Mouse (Mus musculus): ENCODE measurements around the gene Iars. TPM values are rescaled to one million over a fixed set of nuclear protein-coding genes. Genes with fewer than 3 reads are reported as not detected.

Iars gene
- total and polyA plus RNA-seq, 3 experiments = 86.4 to 4,419 (median 178) TPM

DNA sequence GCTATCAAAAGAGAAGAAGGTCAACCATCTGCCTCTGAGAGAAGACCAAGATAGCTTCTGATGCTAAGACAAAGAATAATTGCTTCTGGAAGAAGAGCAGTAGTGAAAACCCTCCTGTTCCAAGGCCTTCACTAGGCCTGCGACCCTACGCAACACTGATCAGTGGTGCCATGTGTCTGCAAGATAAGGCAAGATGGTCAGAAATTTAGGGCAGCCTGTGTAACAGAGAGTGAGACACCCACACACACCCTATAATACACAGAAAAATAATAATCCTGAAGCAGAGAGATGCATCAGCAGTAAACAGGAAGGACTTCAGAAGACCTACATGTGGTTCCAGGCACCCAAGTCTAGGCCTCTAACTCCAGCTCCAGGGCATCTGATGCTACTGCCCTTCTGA, 41.9 kb upstream of the Iars start:
- DNase-seq (ENCODE audit: low read depth, low spot score) = no peak
- no peak for TF ChIP-seq JUND (IDR thresholded peaks at IDR 0.05; ENCODE audit: low read depth, low read length)
- no peak for TF ChIP-seq MAZ (IDR thresholded peaks at IDR 0.05; ENCODE audit: low read depth, low read length)
- TF ChIP-seq MYC (IDR thresholded peaks at IDR 0.05; ENCODE audit: low read depth, low read length) = no peak
- TF ChIP-seq SMC3 (IDR thresholded peaks at IDR 0.05; ENCODE audit: low read depth, low read length) = no peak
- no peak for TF ChIP-seq RCOR1 (IDR thresholded peaks at IDR 0.05; ENCODE audit: low read depth, low read length)
- no peak for TF ChIP-seq MXI1 (IDR thresholded peaks at IDR 0.05; ENCODE audit: low read depth, low read length)
- TF ChIP-seq SIN3A (IDR thresholded peaks at IDR 0.05; ENCODE audit: low read length) = no peak
- no peak for TF ChIP-seq E2F4 (IDR thresholded peaks at IDR 0.05; ENCODE audit: borderline replicate concordance, low read depth, low read length)
- no peak for TF ChIP-seq GABPA (IDR thresholded peaks at IDR 0.05; ENCODE audit: low read depth, low read length)
- no peak for TF ChIP-seq POLR2AphosphoS5 (IDR thresholded peaks at IDR 0.05; ENCODE audit: borderline replicate concordance, low read depth, low read length)
- TF ChIP-seq CHD2 (IDR thresholded peaks at IDR 0.05; ENCODE audit: low read length) = no peak
- no peak for TF ChIP-seq POLR2AphosphoS2 (IDR thresholded peaks at IDR 0.05; ENCODE audit: low read length)
- no peak for TF ChIP-seq POLR2A (IDR thresholded peaks at IDR 0.05; ENCODE audit: control insufficient read depth in 1 of 2, insufficient read depth in 1 of 2, low read depth in 1 of 2, low read length in 2 of 2, poor library complexity in 1 of 2)
- TF ChIP-seq ZNF384 (IDR thresholded peaks at IDR 0.05; ENCODE audit: low read depth, low read length) = no peak
- TF ChIP-seq RAD21 (IDR thresholded peaks at IDR 0.05; ENCODE audit: low read depth, low read length) = no peak
- TF ChIP-seq UBTF (IDR thresholded peaks at IDR 0.05; ENCODE audit: borderline replicate concordance, insufficient read depth, low read depth, low read length) = no peak
- TF ChIP-seq ELF1 (IDR thresholded peaks at IDR 0.05; ENCODE audit: low read depth, low read length) = no peak
- TF ChIP-seq MAFK (IDR thresholded peaks at IDR 0.05; ENCODE audit: borderline replicate concordance, low read depth, low read length) = no peak

GRCm38 (mm10) chr13:49642650-49643049, 39.2 kb upstream of the Iars start:
- no peak overlapping the region for H3K9ac ChIP-seq (ENCODE audit: control insufficient read depth, low read depth, low read length, poor library complexity, severe bottlenecking)
- H3K4me3 ChIP-seq (ENCODE audit: control insufficient read depth in 1 of 2, insufficient read depth in 1 of 2, low read depth in 2 of 2, low read length in 2 of 2) = no peak overlapping the region
- DNase-seq (ENCODE audit: low read depth, low spot score) = no peak
- peaks cover 0 to 3% of the 10 kb centered on the region in 2 experiments; a peak in 1 of 4 replicates for H3K36me3 ChIP-seq (ENCODE audit: control insufficient read depth in 1 of 2, insufficient read depth in 2 of 2, low read length in 2 of 2)
- TF ChIP-seq ELF1 (IDR thresholded peaks at IDR 0.05; ENCODE audit: low read depth, low read length) (no peak), MXI1 (IDR thresholded peaks at IDR 0.05; ENCODE audit: low read depth, low read length) (no peak), SMC3 (IDR thresholded peaks at IDR 0.05; ENCODE audit: low read depth, low read length) (no peak), ZKSCAN1 (IDR thresholded peaks at IDR 0.05; ENCODE audit: low read depth, low read length) (no peak), USF2 (IDR thresholded peaks at IDR 0.05; ENCODE audit: borderline replicate concordance in 1 of 2, insufficient read depth in 1 of 2, low read depth in 1 of 2, low read length in 2 of 2) (no peak), E2F4 (IDR thresholded peaks at IDR 0.05; ENCODE audit: borderline replicate concordance, low read depth, low read length) (no peak), ZNF384 (IDR thresholded peaks at IDR 0.05; ENCODE audit: low read depth, low read length) (no peak), TAL1 (IDR thresholded peaks at IDR 0.05; ENCODE audit: low read length) (no peak), POLR2AphosphoS2 (IDR thresholded peaks at IDR 0.05; ENCODE audit: low read length) (no peak), ZMIZ1 (IDR thresholded peaks at IDR 0.05; ENCODE audit: low read depth, low read length) (no peak), CHD1 (IDR thresholded peaks at IDR 0.05; ENCODE audit: low read depth, low read length) (no peak), CHD2 (IDR thresholded peaks at IDR 0.05; ENCODE audit: low read length) (no peak)
- no peak overlapping the region for H3K27ac ChIP-seq (ENCODE audit: control insufficient read depth, low read depth, low read length)
- no peaks in the 10 kb centered on the region for H3K27me3 ChIP-seq (ENCODE audit: control insufficient read depth in 1 of 2, insufficient read depth in 2 of 2, low read length in 2 of 2)
- H3K4me1 ChIP-seq (ENCODE audit: control insufficient read depth in 1 of 2, insufficient read depth in 2 of 2, low read length in 2 of 2) = no peaks in the 10 kb centered on the region; a peak in 1 of 4 replicates
- H3K79me2 ChIP-seq (ENCODE audit: control insufficient read depth, insufficient read depth, low read length, poor library complexity) = no peaks in the 10 kb centered on the region
- no peaks in the 10 kb centered on the region for H3K9me3 ChIP-seq (replicated peaks; ENCODE audit: insufficient read depth, low read length)

More for the DNA sequence above, 41.9 kb upstream of the Iars start:
- Histone ChIP-seq H3K9me3 (replicated peaks; ENCODE audit: insufficient read depth, low read length) (no peaks in the 10 kb centered on the region), H3K36me3 (ENCODE audit: control insufficient read depth in 1 of 2, insufficient read depth in 2 of 2, low read length in 2 of 2) (no peaks in the 10 kb centered on the region; a peak in 1 of 4 replicates), H3K27ac (ENCODE audit: control insufficient read depth, low read depth, low read length) (no peak overlapping the region), H3K4me3 (ENCODE audit: control insufficient read depth in 1 of 2, insufficient read depth in 1 of 2, low read depth in 2 of 2, low read length in 2 of 2) (no peak overlapping the region), H3K27me3 (ENCODE audit: control insufficient read depth in 1 of 2, insufficient read depth in 2 of 2, low read length in 2 of 2) (no peaks in the 10 kb centered on the region), H3K79me2 (ENCODE audit: control insufficient read depth, insufficient read depth, low read length, poor library complexity) (no peaks in the 10 kb centered on the region), H3K9ac (ENCODE audit: control insufficient read depth, low read depth, low read length, poor library complexity, severe bottlenecking) (no peak overlapping the region), H3K4me1 (ENCODE audit: control insufficient read depth in 1 of 2, insufficient read depth in 2 of 2, low read length in 2 of 2) (no peaks in the 10 kb centered on the region; a peak in 1 of 4 replicates)
